Mouse (Mus musculus) E14TG2a.4 (cell line): Measurements from ENCODE around the gene Pygm.

Source experiments
- H3K27me3 ChIP-seq: 2 replicates; pipeline ENCODE4 v1.6.1; 2014; ENCODE audit warnings: low read length, control low read depth; ENCODE audit not compliant: insufficient read depth
- H3K36me3 ChIP-seq: 2 replicates; pipeline ENCODE4 v1.6.1; 2014; ENCODE audit warnings: low read length, control low read depth; ENCODE audit not compliant: insufficient read depth
- H3K4me1 ChIP-seq: replicated peaks from 2 replicates; pipeline ENCODE4 v1.6.1; 2014; ENCODE audit warnings: low read depth, low read length, control low read depth
- H3K4me3 ChIP-seq: replicated peaks from 2 replicates; pipeline ENCODE4 v1.5.1; 2014; ENCODE audit warnings: mild to moderate bottlenecking, low read length
- H3K9me3 ChIP-seq: 2 replicates; pipeline ENCODE4 v1.6.1; 2014; ENCODE audit warnings: low read length, control low read depth
- CTCF ChIP-seq: conservative IDR thresholded peaks from 2 replicates; pipeline ENCODE4 v1.5.1; 2014; ENCODE audit warnings: low read length
- NANOG ChIP-seq: IDR thresholded peaks from 2 replicates; pipeline ENCODE4 v1.6.1; 2014; ENCODE audit warnings: borderline replicate concordance, low read length, mixed read lengths
- POU5F1 ChIP-seq: IDR thresholded peaks from 2 replicates; pipeline ENCODE4 v1.6.1; 2014; ENCODE audit warnings: low read length, borderline replicate concordance

Pygm gene

DNA sequence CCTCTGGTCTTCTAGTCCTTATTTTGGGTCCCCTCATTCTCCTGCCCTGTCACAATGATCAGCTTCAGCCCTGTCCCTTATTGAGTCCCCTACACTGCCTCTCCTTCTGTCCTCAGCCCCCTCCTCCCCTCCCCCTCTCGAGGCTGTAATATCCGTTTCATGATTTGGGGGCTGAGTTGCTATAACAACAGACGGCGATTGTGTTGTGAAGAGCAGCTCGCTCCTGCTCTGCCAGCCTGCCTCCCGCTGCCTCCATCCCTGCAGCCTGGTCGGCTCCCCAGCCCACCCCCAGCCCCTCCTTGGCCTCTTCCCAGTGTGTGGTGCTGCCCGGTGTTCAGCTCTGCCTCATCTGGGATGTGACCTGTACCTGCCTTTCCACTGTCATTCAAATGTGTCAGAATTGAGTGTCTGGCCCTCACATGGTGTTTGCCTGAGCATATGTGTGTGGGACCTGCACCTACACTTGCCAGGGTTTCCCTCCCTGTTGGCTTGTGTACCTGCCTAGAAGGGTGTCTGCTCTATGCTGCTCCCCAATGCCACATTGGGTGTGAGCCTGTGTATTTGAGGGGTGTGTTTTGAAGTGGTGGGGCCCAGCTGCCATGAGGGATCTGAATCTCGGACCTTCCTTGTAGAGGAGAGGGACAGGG, 32.0 kb downstream of the Pygm start:
- TF ChIP-seq POU5F1 (no peak), CTCF (no peak), NANOG (no peak)
- peaks cover 33% of the 10 kb centered on the region for H3K27me3 ChIP-seq
- H3K4me3 ChIP-seq, result peak overlapping the region; percentile 82
- H3K36me3 ChIP-seq, result peaks cover 21% of the 10 kb centered on the region
- no peaks in the 10 kb centered on the region for H3K9me3 ChIP-seq
- H3K4me1 ChIP-seq, result peaks cover 91% of the 10 kb centered on the region

DNA sequence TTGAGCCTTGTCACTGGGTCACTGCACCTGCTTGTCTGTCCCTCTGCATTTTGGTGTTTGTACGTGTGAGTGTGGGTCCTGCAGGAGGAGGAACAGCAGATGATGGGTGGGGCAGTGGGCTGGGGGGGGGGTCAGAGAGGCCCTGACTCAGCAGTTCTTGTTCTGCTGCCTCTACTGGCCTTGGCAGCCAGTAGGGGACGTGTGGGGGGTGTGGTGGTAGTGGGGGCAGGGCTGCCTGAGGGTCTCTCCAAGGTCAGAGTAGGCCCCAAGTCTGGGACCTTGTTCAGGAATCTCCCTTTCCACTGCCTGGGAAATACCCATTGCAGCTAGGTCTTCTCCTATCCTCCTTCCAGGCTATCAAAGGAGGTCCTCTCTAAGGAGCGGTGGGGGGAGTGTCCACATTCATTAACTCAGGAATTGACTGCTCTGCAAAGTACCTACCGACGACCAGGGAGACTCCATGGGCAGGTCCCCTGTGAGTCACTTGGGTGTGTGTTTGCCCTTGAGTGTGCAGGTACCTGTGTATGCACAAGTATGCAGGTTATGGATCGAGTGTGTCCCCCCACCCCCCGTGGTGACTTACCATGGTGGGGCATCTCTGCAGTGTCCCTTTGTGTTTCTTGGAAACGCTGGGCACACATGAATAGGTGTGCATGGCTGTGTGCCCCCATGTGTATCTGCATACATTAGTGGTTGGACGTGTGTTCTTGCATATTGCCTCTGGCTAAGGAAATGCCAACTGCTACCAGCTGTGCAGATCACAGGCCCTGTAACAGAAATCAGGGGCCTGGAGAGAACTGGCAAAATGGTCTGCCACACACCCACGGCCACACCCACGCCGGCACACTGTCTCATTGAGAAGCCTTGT, 32.9 kb downstream of the Pygm start:
- H3K4me1 ChIP-seq, result peaks cover 86% of the 10 kb centered on the region
- H3K4me3 ChIP-seq, result peak overlapping the region; percentile 82
- peaks cover 35% of the 10 kb centered on the region for H3K27me3 ChIP-seq
- TF ChIP-seq CTCF, result no peak
- no peak for TF ChIP-seq NANOG
- TF ChIP-seq POU5F1, result no peak
- H3K36me3 ChIP-seq, result peaks cover 21% of the 10 kb centered on the region
- H3K9me3 ChIP-seq, result no peaks in the 10 kb centered on the region

DNA sequence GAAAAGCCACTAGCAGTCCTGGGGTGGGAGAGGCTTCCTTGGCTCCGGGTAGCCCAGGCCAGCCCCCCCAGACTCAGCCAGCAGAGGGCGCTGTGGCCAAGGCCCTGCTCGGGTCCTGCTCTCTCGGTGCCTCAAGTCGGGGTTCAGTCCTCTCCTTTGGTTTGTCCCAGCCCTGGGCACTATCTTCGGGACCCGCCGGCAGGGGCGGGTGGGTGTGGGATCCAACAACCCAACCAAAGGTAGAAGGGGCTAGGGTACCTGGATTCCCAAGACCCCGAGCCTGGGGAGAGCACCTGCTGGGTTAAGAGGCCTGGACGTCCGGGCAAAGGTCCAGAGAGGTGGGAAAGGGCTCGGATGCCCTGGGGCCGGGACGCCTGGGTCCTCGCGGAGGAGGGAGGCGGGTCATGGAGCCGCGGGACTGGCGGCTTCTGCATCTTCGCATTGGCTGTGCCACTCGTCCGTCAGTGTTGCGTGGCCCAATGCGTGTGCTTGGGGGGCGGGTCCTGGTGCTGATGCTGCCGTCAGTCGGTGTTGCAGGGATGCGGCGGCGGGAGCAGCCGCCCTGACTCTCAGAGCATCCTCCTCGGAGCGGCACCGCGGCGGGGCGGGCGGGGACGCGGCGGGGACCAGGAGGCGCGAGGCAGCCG, 34.2 kb downstream of the Pygm start, which contains the start of gene Nrxn2:
Gene Nrxn2, plus strand, starts transcription at position 499 of the 647 bp plus-strand sequence.
- Histone ChIP-seq H3K36me3 (peaks cover 18% of the 10 kb centered on the region), H3K4me3 (peak within 1 kb of the TSS; percentile 82), H3K4me1 (peaks cover 74% of the 10 kb centered on the region), H3K9me3 (no peaks in the 10 kb centered on the region), H3K27me3 (peaks cover 48% of the 10 kb centered on the region)
- peak; percentile 96 for TF ChIP-seq CTCF
- TF ChIP-seq POU5F1, result no peak

DNA sequence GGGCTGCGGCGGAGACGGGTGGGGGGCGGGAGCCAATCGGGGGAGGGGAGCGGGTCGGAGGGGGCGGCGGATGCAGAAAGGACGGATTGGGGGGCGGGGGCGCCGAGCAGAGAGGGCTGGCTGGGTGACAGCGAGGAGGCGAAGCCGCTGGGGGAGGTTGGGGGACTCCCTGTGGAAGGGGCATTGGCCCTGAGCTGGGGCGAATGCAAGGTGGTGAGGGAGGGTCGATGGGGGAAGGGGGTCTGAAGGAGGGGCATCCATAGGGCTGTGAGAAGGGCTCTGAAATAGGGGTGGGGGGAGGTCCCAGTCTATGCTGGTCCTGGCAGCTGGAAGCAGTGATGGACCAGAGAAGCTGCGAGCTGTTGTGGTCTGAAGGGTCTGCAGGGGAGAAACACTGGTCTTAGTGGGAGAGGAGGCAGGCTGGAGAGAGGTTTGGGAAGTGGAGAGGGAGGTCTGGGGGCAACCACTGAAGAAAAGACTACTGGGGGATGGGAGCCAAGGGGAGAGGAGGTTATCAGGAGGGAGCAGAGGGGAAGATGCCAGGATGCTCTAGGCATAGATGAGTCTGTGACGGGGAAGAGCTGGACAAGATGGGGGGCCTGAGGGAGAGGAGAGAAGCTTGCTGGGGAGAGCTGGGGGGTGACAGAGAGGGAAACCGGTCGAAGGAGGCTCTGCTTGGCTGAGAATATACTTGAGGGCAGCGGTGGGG, 34.9 kb downstream of the Pygm start:
- TF ChIP-seq CTCF (no peak), NANOG (no peak), POU5F1 (no peak)
- Histone ChIP-seq H3K4me1 (peaks cover 70% of the 10 kb centered on the region), H3K4me3 (peak overlapping the region; percentile 82), H3K27me3 (peaks cover 52% of the 10 kb centered on the region), H3K36me3 (peaks cover 12% of the 10 kb centered on the region), H3K9me3 (no peaks in the 10 kb centered on the region)

DNA sequence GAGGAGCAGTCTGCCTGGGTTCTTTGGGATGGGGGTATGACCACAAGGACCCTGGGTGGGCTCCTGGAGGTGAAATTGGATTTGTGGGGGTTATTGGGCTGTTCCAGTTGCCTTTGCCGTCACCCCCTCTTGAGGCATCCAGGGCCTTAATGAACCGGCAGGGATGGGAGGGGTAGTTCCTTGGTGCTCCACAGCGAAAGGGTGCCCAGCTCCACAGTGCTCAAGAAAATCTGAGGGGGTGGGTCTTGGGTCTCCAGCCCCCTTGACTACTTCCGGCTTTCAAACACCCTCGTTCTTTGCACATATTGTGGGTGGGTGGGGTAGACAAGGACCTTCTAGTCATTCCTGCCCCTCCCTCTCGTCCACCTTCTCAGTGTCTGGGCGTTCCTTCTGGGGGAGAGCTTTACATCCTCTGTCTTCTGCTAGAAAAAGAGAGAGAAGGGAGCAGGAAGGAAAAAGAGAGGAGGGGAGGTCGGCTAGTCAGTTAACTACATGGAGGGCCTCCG, 35.7 kb downstream of the Pygm start:
- Histone ChIP-seq H3K9me3 (no peaks in the 10 kb centered on the region), H3K27me3 (peaks cover 53% of the 10 kb centered on the region), H3K4me3 (peak overlapping the region; percentile 32; the same call in 1 of the 2 replicates), H3K36me3 (peaks cover 8% of the 10 kb centered on the region), H3K4me1 (peaks cover 70% of the 10 kb centered on the region)
- no peak for TF ChIP-seq CTCF
- TF ChIP-seq NANOG, result no peak
- no peak for TF ChIP-seq POU5F1

DNA sequence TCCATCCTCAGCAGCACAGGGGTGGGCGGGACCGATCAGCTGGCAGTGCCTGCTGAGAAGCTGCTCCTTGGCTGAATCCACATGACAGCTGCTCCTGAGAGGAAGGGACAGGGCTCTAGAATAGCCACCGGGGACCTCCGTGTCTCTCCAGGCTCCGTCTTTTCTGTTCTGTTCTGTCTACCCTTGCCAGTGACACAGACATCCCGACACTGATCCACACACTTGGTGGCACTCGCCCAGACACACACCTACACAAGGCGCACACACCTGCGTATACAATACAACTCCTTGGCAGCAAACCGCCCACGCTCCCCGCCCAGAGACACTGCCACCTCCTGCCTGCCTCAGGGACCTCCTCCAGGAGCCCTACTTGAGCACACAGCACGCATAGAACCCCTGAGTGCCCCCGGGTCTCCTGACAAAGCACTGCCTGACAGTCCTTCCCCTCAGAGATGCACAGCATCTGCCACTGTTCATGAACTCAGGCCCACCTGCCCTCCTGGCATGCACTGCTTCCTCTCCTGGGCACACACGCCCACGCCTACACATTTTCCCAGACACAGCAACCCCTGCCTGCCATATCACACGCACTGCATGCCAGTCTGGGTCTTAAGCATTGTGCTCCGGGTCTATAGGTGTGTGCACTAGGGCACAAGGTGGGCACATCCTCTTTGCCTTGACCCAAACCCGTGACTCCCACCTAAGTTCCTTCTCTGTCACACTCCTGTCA, 36.4 kb downstream of the Pygm start:
- TF ChIP-seq POU5F1 (no peak), CTCF (no peak), NANOG (no peak)
- Histone ChIP-seq H3K36me3 (0 out of 2 replicates have a peak, but pooled peaks cover 2% of the 10 kb centered on the region), H3K27me3 (peaks cover 58% of the 10 kb centered on the region), H3K9me3 (no peaks in the 10 kb centered on the region), H3K4me1 (peaks cover 70% of the 10 kb centered on the region), H3K4me3 (peak overlapping the region; percentile 32)

DNA sequence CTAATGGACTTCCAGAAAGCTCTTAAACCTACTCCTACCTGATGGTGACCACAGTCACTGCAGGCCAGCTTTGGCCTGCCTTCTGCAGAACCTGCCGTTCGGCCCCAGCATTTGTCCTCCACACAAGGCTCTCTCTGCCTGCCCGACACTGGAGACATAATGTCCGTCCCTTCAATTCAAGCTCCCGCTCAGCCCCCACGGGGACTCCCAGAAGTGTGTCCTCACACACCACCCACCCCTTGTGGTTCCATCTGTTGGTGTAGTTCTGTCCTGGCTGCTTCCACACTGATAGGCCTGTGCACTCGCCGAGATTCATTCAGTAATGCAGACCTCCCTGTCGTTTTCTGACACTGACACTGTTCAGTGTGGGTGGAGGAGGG, 37.0 kb downstream of the Pygm start:
- H3K4me1 ChIP-seq, result peaks cover 70% of the 10 kb centered on the region
- no peaks in the 10 kb centered on the region for H3K36me3 ChIP-seq
- H3K9me3 ChIP-seq, result no peaks in the 10 kb centered on the region
- H3K27me3 ChIP-seq, result peaks cover 64% of the 10 kb centered on the region
- no peak overlapping the region for H3K4me3 ChIP-seq
- TF ChIP-seq CTCF (no peak), NANOG (no peak), POU5F1 (no peak)
